Mouse (Mus musculus): ENCODE measurements around the gene Dmp1. TPM values are rescaled to one million over a fixed set of nuclear protein-coding genes. Genes with fewer than 3 reads are reported as not detected.

The Dmp1 gene
- polyA plus RNA-seq (2012; rRNA removed), result 0.10 and 0.47 TPM in 2 replicates

GRCm38 (mm10) chr5:104202351-104202750, at the start of gene Dmp1:
TSS of gene Dmp1 (plus strand) at chr5:104202613.
- Histone ChIP-seq H3K27me3 (ENCODE audit: control insufficient read depth, insufficient read depth, low read length) (no peaks in the 10 kb centered on the region), H3K4me3 (ENCODE audit: low read depth, low read length) (no peak within 1 kb of the TSS), H3K4me1 (ENCODE audit: control insufficient read depth, insufficient read depth, insufficient read length, low read length) (no peaks in the 10 kb centered on the region), H3K27ac (ENCODE audit: insufficient read depth, low read depth, low read length) (no peak within 1 kb of the TSS), H3K36me3 (ENCODE audit: control insufficient read depth, insufficient read depth, low read length) (no peaks in the 10 kb centered on the region)
- TF ChIP-seq CTCF (IDR thresholded peaks at IDR 0.05; ENCODE audit: extremely low read depth, insufficient read length, insufficient replicate concordance, low read depth, low read length) (no peak), POLR2A (IDR thresholded peaks at IDR 0.05; ENCODE audit: low read depth, low read length) (no peak)
- WGBS, result 54% methylated on average over 5 of the region's 5 CpGs

DNA sequence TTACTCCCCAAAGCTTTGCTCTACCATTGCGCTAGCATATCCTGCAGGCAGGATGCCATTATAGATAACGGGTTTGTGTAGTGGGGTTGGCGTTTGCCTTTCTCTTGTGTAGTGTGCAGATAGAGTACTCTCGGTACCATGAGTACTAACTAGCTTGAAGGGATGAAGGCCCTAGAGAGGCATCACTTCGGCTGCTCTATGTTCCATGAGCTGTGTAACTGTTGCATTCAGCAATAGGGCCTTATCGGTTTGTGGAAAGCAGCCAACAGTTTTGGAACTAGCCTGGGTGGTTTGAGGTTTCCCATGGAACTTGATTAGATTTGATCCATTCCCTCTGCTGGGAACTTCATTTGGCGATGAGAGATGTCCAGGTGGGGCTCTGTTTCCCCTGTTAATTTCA, 44.7 kb upstream of the Dmp1 start:
- TF ChIP-seq CTCF (IDR thresholded peaks at IDR 0.05; ENCODE audit: extremely low read depth, insufficient read length, insufficient replicate concordance, low read depth, low read length), result no peak
- H3K27me3 ChIP-seq (ENCODE audit: control insufficient read depth, insufficient read depth, low read length), result no peaks in the 10 kb centered on the region

GRCm38 (mm10) chr5:104158332-104159052, 43.9 kb upstream of the Dmp1 start:
- WGBS, result 58% methylated on average over 7 of the region's 7 CpGs
- TF ChIP-seq POLR2A (IDR thresholded peaks at IDR 0.05; ENCODE audit: low read depth, low read length) (no peak), CTCF (IDR thresholded peaks at IDR 0.05; ENCODE audit: extremely low read depth, insufficient read length, insufficient replicate concordance, low read depth, low read length) (no peak)
- Histone ChIP-seq H3K27ac (ENCODE audit: insufficient read depth, low read depth, low read length) (no peak overlapping the region), H3K4me1 (ENCODE audit: control insufficient read depth, insufficient read depth, insufficient read length, low read length) (no peaks in the 10 kb centered on the region), H3K4me3 (ENCODE audit: low read depth, low read length) (no peak overlapping the region), H3K36me3 (ENCODE audit: control insufficient read depth, insufficient read depth, low read length) (no peaks in the 10 kb centered on the region), H3K27me3 (ENCODE audit: control insufficient read depth, insufficient read depth, low read length) (no peaks in the 10 kb centered on the region)

More for the DNA sequence above, 44.7 kb upstream of the Dmp1 start:
- no peaks in the 10 kb centered on the region for H3K4me1 ChIP-seq (ENCODE audit: control insufficient read depth, insufficient read depth, insufficient read length, low read length)
- H3K36me3 ChIP-seq (ENCODE audit: control insufficient read depth, insufficient read depth, low read length), result no peaks in the 10 kb centered on the region
- WGBS, result 84% methylated on average over 7 of the region's 7 CpGs
- H3K4me3 ChIP-seq (ENCODE audit: low read depth, low read length), result no peak overlapping the region
- no peak overlapping the region for H3K27ac ChIP-seq (ENCODE audit: insufficient read depth, low read depth, low read length)

- H3K27ac ChIP-seq (ENCODE audit: insufficient read depth, low read depth, low read length), result no peak overlapping the region
- H3K4me1 ChIP-seq (ENCODE audit: control insufficient read depth, insufficient read depth, insufficient read length, low read length), result no peaks in the 10 kb centered on the region
- no peaks in the 10 kb centered on the region for H3K27me3 ChIP-seq (ENCODE audit: control insufficient read depth, insufficient read depth, low read length)
- H3K4me3 ChIP-seq (ENCODE audit: low read depth, low read length), result no peak overlapping the region
- no peak for TF ChIP-seq CTCF (IDR thresholded peaks at IDR 0.05; ENCODE audit: extremely low read depth, insufficient read length, insufficient replicate concordance, low read depth, low read length)
- no peak for TF ChIP-seq POLR2A (IDR thresholded peaks at IDR 0.05; ENCODE audit: low read depth, low read length)
- WGBS, result 87% methylated on average over 3 of the region's 3 CpGs
- no peaks in the 10 kb centered on the region for H3K36me3 ChIP-seq (ENCODE audit: control insufficient read depth, insufficient read depth, low read length)
Measured at GRCm38 (mm10) chr5:104160581-104160980, 41.8 kb upstream of the Dmp1 start.

DNA sequence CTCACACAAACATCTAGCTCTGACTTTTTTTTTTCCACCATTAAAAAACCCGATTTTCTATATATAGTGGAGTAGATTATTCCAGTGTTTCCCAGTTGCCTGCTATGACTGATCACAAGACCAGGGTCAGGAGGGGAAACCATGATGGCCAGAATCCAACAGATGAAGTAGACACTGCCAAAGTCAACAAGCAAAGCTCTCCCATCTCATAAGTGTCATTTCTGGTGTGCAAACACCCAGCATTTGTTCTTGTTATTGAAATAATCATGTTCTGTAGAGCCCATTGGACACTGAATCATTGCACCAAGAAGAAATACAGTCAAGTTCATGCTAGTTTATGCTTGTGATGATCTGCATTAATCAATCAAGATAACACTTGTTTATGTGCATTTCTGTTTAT, 41.0 kb upstream of the Dmp1 start:
- no peaks in the 10 kb centered on the region for H3K36me3 ChIP-seq (ENCODE audit: control insufficient read depth, insufficient read depth, low read length)
- H3K27me3 ChIP-seq (ENCODE audit: control insufficient read depth, insufficient read depth, low read length), result no peaks in the 10 kb centered on the region
- H3K27ac ChIP-seq (ENCODE audit: insufficient read depth, low read depth, low read length), result no peak overlapping the region
- no peak for TF ChIP-seq CTCF (IDR thresholded peaks at IDR 0.05; ENCODE audit: extremely low read depth, insufficient read length, insufficient replicate concordance, low read depth, low read length)
- TF ChIP-seq POLR2A (IDR thresholded peaks at IDR 0.05; ENCODE audit: low read depth, low read length), result no peak
- H3K4me3 ChIP-seq (ENCODE audit: low read depth, low read length), result no peak overlapping the region
- H3K4me1 ChIP-seq (ENCODE audit: control insufficient read depth, insufficient read depth, insufficient read length, low read length), result no peaks in the 10 kb centered on the region
- WGBS, result 71% methylated on average over 1 of the region's 1 CpGs

DNA sequence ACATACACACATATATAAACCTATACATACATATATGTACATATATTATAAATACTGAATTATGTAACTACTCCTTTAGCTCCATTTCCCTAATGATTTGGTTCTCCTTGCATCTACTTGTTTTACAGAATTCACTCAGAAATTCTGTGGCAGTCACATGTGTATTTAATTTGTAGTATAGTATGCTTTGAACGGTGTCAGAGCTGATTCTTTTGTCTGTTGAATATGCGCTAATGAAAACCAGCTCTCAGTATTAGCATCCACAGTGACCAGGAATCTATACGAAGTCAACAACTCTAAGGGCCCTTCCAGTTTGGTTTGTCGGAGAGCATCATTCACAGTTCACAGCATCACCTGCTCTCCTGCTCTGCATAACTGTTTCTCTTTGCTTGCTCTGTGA, 38.9 kb upstream of the Dmp1 start:
- TF ChIP-seq CTCF (IDR thresholded peaks at IDR 0.05; ENCODE audit: extremely low read depth, insufficient read length, insufficient replicate concordance, low read depth, low read length) (no peak), POLR2A (IDR thresholded peaks at IDR 0.05; ENCODE audit: low read depth, low read length) (no peak)
- 85% methylated on average over 4 of the region's 4 CpGs for WGBS
- Histone ChIP-seq H3K27me3 (ENCODE audit: control insufficient read depth, insufficient read depth, low read length) (no peaks in the 10 kb centered on the region), H3K4me1 (ENCODE audit: control insufficient read depth, insufficient read depth, insufficient read length, low read length) (no peaks in the 10 kb centered on the region), H3K27ac (ENCODE audit: insufficient read depth, low read depth, low read length) (no peak overlapping the region), H3K4me3 (ENCODE audit: low read depth, low read length) (no peak overlapping the region), H3K36me3 (ENCODE audit: control insufficient read depth, insufficient read depth, low read length) (no peaks in the 10 kb centered on the region)

DNA sequence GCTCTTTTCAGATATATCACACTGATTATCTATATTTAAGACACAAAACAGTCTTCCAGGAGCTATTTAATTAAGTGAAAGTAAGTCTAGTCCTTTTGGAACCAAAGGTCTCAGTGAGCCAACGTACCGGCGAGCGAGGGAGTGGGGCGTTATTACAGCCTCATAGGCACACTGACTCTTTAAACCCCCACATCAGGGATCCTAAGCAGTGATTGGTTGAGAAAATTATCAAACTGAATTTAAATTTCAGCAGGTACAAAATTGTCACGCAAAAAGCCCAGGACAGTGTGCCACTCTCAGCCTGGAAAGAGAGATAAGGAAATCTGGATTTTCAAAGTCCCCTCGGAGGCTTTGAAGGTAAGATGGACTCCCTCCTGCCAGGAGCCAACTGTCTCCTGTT, 32.0 kb upstream of the Dmp1 start, which contains the start of gene Dspp:
TSS of gene Dspp (plus strand) at position 301 of the 400 bp plus-strand sequence.
- 76% methylated on average over 7 of the region's 7 CpGs for WGBS
- peaks cover 2% of the 10 kb centered on the region; the same call in 1 of the 2 replicates for H3K4me1 ChIP-seq (ENCODE audit: control insufficient read depth, insufficient read depth, insufficient read length, low read length)
- no peaks in the 10 kb centered on the region for H3K27me3 ChIP-seq (ENCODE audit: control insufficient read depth, insufficient read depth, low read length)
- no peaks in the 10 kb centered on the region for H3K36me3 ChIP-seq (ENCODE audit: control insufficient read depth, insufficient read depth, low read length)
- H3K27ac ChIP-seq (ENCODE audit: insufficient read depth, low read depth, low read length), result no peak within 1 kb of the TSS
- TF ChIP-seq CTCF (IDR thresholded peaks at IDR 0.05; ENCODE audit: extremely low read depth, insufficient read length, insufficient replicate concordance, low read depth, low read length) (no peak), POLR2A (IDR thresholded peaks at IDR 0.05; ENCODE audit: low read depth, low read length) (no peak)
- no peak within 1 kb of the TSS for H3K4me3 ChIP-seq (ENCODE audit: low read depth, low read length)

Data from small intestine, adult 2 months (tissue).